Mouse (Mus musculus): ENCODE data around the gene Leng1.
"Not testable (repeated sequence)": the region's sequence is repeated elsewhere in the genome, so short reads cannot be mapped to it uniquely, and the experiment has no call there.

Leng1 gene

DNA sequence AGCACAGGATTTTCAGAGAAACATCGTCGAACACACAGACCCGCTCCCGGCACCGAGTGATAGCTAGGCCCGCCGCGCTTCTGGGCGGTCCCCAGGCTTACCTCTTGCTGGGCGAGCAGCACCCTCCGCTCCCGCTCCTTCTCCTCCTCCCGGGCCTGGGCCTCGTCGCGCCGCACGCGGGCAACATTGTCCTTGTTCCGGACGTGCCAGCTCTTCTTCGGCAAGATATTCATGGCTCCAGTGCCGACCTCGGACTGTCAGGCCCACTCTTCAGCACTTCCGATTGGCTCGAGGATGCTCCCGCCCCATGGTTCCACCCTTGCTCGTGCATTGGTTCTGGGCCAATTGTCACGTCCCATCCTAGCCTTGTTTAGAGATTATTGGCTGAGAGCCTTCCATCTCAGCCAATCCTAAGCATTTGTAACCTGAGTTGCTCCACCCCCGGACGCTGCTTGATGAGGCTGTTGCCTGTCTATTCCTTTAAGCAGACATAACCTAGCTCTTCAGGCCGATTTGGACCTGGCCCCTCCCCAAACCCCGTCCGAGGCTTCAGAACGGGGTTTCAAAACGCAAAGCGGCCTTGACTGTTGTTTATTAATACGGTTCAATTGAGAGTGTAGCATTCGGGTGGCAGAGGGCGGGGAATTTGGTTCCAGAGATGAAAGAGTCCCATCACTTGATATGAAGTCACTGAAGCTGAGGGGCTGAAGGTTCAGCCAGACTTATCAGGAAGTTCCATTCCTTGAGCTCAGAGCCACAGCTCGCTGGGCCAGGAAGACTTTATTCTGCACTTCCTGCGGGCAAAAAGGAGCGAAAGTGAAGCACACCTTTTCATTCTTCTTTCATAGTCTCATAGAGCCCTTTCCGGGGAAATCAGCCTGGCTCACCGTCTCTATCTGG lies at the start of gene Leng1:
TSS of gene Leng1 (minus strand) at position 626 of the 900 bp plus-strand sequence.
- in situ Hi-C loops (cut with MboI; ENCODE audit: low pct_unique_long_range_greater_than_20kb in 1 of 2, low sequenced_read_pairs in 2 of 2, unreplicated experiment in 1 of 2) = no loop called here

DNA sequence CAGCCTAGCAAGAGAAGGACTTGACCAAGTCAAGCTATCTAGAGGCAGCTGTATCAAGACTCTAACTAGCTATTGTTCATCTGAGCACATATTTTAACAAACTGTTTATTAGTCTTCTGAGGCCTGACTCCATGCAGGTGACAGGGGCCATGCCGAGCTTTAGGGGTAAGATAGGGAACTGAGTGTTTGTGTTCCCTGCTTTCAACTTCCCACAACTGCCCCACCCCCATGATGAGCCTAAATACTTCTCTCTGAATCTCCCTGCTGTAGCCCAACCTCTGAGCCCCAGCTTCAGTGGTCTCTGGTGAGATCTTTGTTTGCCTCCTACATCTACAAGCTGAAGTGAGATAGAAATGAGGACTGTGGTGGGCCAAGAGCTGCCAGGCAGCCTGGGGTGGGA lies 49.6 kb upstream of the Leng1 start:
- in situ Hi-C loops (cut with MboI; ENCODE audit: low pct_unique_long_range_greater_than_20kb in 1 of 2, low sequenced_read_pairs in 2 of 2, unreplicated experiment in 1 of 2) = no loop called here

DNA sequence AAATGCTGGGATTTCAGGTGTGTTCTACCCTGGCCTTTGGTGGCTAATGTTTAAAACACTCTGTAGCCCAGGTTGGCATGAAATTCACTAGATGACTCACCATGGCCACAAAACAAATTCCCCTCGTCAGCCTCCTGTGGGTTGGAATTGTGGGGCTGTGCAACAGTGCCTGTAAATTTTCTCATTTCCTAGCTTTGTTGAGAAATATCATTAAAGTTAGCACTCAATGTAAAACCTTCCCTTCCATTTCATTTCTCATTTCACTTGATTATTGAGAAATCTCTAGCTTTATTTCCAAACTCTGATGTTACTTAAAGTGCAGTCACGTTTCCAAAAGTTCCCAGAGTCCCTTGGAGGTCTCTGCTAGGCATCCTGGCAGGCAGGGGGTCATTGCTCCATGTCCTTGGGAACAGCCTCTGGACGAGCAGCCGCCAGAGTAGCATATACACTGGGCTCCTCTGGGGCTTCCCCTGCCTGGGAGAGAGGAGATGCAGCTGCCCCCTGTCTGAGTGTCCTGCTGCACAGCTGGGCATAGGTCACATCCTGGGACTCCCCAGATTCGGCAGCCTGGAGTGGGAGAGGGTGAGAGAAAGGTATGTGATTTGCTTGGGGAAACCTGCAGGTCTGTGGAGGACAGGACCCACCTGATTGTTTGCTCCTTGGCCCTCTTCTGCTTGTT lies 46.8 kb upstream of the Leng1 start:
- in situ Hi-C loops (cut with MboI; ENCODE audit: low pct_unique_long_range_greater_than_20kb in 1 of 2, low sequenced_read_pairs in 2 of 2, unreplicated experiment in 1 of 2) = no loop called here

GRCm38 (mm10) chr7:3709000-3709399 lies 43.4 kb upstream of the Leng1 start:
- in situ Hi-C loops (cut with MboI; ENCODE audit: low pct_unique_long_range_greater_than_20kb in 1 of 2, low sequenced_read_pairs in 2 of 2, unreplicated experiment in 1 of 2) = no loop called here

DNA sequence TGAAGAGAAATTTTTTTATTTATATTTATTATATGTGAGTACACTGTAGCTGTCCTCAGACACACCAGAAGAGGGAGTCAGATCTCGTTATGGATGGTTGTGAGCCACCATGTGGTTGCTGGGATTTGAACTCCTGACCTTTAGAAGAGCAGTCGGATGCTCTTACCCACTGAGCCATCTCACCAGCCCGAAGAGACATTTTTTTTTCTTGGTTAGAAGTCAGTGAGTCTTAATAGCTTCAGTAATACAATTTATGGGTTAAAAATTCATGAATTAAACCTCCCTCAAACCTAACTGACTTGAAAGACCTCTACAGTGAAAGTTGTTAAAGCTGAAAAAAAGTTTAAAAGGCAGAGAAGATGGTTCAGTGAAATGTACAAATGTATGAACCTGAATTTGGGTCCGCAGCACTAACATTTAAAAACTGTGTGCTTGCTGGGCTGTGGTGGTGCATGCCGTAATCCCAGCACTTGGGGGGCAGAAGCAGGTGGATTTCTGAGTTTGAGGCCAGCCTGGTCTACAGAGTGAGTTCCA lies 42.9 kb upstream of the Leng1 start:
- in situ Hi-C loops (cut with MboI; ENCODE audit: low pct_unique_long_range_greater_than_20kb in 1 of 2, low sequenced_read_pairs in 2 of 2, unreplicated experiment in 1 of 2) = not testable (repeated sequence)

- in situ Hi-C loops (cut with MboI; ENCODE audit: low pct_unique_long_range_greater_than_20kb in 1 of 2, low sequenced_read_pairs in 2 of 2, unreplicated experiment in 1 of 2) = no loop called here
Observed at GRCm38 (mm10) chr7:3707568-3708413, 42.2 kb upstream of the Leng1 start.

- in situ Hi-C loops (cut with MboI; ENCODE audit: low pct_unique_long_range_greater_than_20kb in 1 of 2, low sequenced_read_pairs in 2 of 2, unreplicated experiment in 1 of 2) = no loop called here
Observed at GRCm38 (mm10) chr7:3707027-3707426, 41.4 kb upstream of the Leng1 start.

- in situ Hi-C loops (cut with MboI; ENCODE audit: low pct_unique_long_range_greater_than_20kb in 1 of 2, low sequenced_read_pairs in 2 of 2, unreplicated experiment in 1 of 2) = no loop called here
Observed at GRCm38 (mm10) chr7:3706343-3706934, 40.8 kb upstream of the Leng1 start.

DNA sequence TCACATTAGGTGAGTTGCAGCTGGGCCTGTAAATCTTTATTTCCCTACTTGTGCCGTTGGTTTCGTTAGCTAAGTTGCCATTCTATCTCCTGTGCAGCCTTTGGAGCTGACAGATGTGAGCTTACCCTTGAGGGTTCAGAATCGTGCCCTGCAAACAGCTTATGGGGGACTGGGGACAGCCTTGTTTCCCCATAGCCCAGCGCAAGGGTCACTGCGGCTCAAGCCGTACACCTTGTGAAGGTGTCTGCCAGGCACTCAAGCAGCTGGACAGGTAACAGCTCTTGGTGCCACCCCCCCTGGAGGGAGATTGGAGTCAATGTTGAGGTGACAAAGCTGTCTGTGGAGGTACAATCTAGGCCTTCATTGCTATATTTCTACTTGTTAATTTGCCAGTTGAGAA lies 40.3 kb upstream of the Leng1 start:
- in situ Hi-C loops (cut with MboI; ENCODE audit: low pct_unique_long_range_greater_than_20kb in 1 of 2, low sequenced_read_pairs in 2 of 2, unreplicated experiment in 1 of 2) = no loop called here

DNA sequence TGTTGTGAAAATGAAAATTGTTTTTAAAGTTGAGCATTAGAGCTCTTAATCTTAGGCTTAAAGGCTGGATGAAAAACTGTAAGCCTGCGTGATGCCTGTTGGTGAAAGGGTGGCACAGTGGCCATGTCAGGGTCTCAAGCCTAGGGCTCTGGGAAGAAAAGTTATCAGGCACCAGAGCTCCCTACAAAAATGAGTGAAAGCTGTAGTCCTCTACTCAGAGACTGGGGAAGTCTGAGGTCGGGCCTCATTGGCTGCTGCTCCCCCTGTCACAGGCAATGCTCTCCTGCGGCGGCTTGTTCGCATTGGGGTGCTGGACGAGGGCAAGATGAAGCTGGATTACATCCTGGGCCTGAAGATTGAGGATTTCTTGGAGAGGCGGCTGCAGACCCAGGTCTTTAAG lies 39.8 kb upstream of the Leng1 start:
- in situ Hi-C loops (cut with MboI; ENCODE audit: low pct_unique_long_range_greater_than_20kb in 1 of 2, low sequenced_read_pairs in 2 of 2, unreplicated experiment in 1 of 2) = not testable (repeated sequence)

DNA sequence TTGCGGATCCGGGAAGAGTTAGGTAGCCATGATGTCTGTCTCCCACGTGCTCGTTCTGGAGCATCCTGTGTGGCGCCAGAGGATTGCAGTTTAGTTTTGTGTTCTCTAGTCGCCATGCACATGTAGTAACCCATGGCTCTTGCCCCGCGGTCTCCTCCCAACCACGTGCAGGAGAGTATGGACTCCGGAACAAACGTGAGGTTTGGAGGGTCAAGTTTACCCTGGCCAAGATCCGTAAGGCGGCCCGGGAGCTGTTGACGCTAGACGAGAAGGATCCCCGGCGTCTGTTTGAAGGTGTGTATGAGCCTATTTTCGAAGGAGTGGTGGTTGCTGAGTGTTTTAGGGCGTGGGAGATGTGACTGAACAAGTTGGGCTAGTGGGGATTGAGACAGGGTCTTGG lies 38.8 kb upstream of the Leng1 start:
- in situ Hi-C loops (cut with MboI; ENCODE audit: low pct_unique_long_range_greater_than_20kb in 1 of 2, low sequenced_read_pairs in 2 of 2, unreplicated experiment in 1 of 2) = no loop called here

DNA sequence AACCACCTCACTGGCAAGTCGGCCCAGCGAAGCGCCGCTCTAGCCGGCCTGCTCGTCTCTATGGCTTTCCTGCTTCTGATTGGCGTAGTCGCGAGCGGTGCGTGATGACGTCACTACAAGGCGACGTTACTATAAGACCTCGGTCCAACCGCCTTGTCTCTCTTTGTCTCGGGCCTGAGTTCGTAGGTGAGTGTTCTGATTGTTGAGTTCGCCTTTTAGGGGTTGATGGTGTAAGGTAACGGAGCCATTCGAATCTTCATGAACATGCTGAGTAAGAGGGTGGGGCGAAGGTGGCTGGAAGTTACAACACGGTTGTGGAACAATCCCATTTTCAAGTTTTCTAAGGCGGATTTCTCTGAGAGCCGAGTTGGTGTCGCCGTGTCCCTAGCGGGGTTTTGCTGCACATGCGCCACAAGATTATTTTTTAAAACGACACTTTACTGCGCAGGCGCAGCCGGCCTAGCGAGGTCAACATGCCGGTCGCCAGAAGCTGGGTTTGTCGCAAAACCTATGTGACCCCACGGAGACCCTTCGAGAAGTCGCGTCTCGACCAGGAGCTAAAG lies 38.3 kb upstream of the Leng1 start, which contains the start of gene Rps9:
TSS of gene Rps9 (plus strand) at position 115 of the 563 bp plus-strand sequence.
- in situ Hi-C loops (cut with MboI; ENCODE audit: low pct_unique_long_range_greater_than_20kb in 1 of 2, low sequenced_read_pairs in 2 of 2, unreplicated experiment in 1 of 2) = no loop called here

GRCm38 (mm10) chr7:3703148-3703878 lies 37.7 kb upstream of the Leng1 start:
- in situ Hi-C loops (cut with MboI; ENCODE audit: low pct_unique_long_range_greater_than_20kb in 1 of 2, low sequenced_read_pairs in 2 of 2, unreplicated experiment in 1 of 2) = no loop called here

GRCm38 (mm10) chr7:3698471-3698870 lies 32.8 kb upstream of the Leng1 start:
- in situ Hi-C loops (cut with MboI; ENCODE audit: low pct_unique_long_range_greater_than_20kb in 1 of 2, low sequenced_read_pairs in 2 of 2, unreplicated experiment in 1 of 2) = loop anchor here in 1 of 2 experiments (25.0 kb wide), 1 partner anchor 439 kb away; the partner anchor contains the start of gene Leng8

GRCm38 (mm10) chr7:3694949-3695305 lies 29.3 kb upstream of the Leng1 start:
- in situ Hi-C loops (cut with MboI; ENCODE audit: low pct_unique_long_range_greater_than_20kb in 1 of 2, low sequenced_read_pairs in 2 of 2, unreplicated experiment in 1 of 2) = loop anchor here in 1 of 2 experiments (25.0 kb wide), 1 partner anchor 442 kb away; the partner anchor contains the start of gene Leng8

DNA sequence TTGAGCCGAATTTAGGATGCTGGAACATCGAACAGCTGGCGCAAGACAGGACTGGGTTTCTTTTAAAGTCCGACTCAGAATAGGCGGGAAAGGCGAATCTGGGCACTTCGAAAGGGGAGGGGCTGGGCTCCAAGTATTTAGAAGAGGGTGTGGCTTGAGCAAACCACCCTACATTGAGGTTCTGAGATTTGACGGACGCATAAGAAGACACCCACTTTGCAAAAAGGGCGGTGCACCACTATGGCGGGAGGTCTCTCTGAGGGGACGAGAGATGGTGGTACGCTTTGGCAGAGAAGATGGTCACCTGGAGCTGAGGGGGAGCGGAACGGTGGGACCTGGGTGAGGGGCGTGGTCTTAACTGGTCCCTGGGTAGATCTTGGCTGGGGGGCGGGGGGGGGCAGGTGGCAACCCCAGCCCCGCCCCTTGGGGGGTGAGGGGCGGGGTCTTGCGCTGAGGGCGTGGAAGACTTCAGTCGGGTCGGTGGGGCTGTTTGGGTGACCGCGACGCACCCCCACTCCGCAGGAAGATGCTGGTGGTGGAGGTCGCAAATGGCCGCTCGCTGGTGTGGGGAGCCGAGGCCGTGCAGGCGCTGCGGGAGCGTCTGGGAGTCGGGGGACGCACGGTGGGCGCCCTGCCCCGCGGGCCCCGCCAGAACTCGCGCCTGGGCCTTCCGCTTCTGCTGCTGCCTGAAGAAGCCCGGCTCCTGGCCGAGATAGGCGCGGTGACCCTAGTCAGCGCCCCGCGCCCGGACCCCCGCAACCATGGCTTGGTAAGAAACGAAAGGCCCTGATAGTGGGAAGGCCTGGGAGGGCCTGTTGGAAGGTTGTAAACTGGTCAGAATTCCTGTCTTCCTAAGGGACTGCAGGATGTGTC lies 28.7 kb upstream of the Leng1 start:
- in situ Hi-C loops (cut with MboI; ENCODE audit: low pct_unique_long_range_greater_than_20kb in 1 of 2, low sequenced_read_pairs in 2 of 2, unreplicated experiment in 1 of 2) = loop anchor here in 1 of 2 experiments (25.0 kb wide), 1 partner anchor 443 kb away; the partner anchor contains the start of gene Leng8
